In the genomic region with DNA sequence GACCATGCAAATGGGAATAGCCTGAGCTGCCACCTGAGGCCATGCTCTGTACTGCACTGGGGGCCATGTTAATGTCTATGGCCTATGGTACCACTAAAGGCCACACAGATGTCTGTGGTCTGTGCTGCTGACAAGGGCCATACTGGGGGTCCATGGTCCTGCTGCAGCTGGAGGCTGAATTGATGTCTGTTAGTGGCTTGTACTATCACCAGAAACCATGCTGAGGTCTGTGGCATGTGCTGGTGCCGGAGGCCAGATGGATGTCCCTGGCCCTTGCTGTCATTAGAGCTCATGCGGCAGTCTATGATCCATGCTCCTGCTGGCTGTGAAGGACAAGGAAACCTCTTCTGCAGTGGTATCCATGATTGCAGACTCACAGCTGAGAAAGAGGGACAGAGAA, we compare ENCODE assay signal across 34 mouse cellular contexts. TPM values are rescaled to one million over a fixed set of nuclear protein-coding genes. Genes with fewer than 3 reads are reported as not detected.
DNase-seq lines count a peak whose midpoint lies in the region; ATAC-seq lines count a peak whose summit lies in the region.
"Had no signal": no experiment of that assay in that cellular context is flagged by ENCODE, and none has a peak within 500 bp of the region (broad histone marks: within the 10 kb centered on the region; RNA-seq: fewer than 3 reads in every experiment).

No protein-coding gene starts in this region.

- no peaks in the 10 kb centered on the region for H3K36me3 ChIP-seq in hindbrain, embryonic 11.5 days (ENCODE audit: control insufficient read depth, insufficient read depth, low read length)
- no peaks in the 10 kb centered on the region for H3K36me3 ChIP-seq in hindbrain, embryonic 16.5 days (ENCODE audit: control insufficient read depth, insufficient read depth, low read length)
- H3K36me3 ChIP-seq: embryonic facial prominence, embryonic 12.5 days; heart, embryonic 12.5 days; limb, embryonic 12.5 days; liver, embryonic 15.5 days; midbrain, embryonic 13.5 days had no signal

- no peak overlapping the region for H3K4me3 ChIP-seq in hindbrain, embryonic 11.5 days (ENCODE audit: low read depth, low read length)
- no peak overlapping the region for H3K4me3 ChIP-seq in hindbrain, embryonic 16.5 days (ENCODE audit: low read length)
- H3K4me3 ChIP-seq: embryonic facial prominence, embryonic 12.5 days; heart, embryonic 12.5 days; limb, embryonic 12.5 days; liver, embryonic 15.5 days; midbrain, embryonic 13.5 days had no signal

- ATAC-seq in hindbrain, embryonic 11.5 days (ENCODE audit: low FRiP score), result no peak
- ATAC-seq in hindbrain, embryonic 16.5 days, result no peak
- ATAC-seq: activated CD4-positive, CD25-positive, alpha-beta regulatory T cell, adult 4 months; forebrain, embryonic 14.5 days; intestine, postnatal 0 days; midbrain, embryonic 13.5 days had no signal

- no peak overlapping the region for H3K27ac ChIP-seq in hindbrain, embryonic 11.5 days (ENCODE audit: low read depth, low read length)
- H3K27ac ChIP-seq in hindbrain, embryonic 16.5 days (ENCODE audit: low read depth, low read length), result no peak overlapping the region
- H3K27ac ChIP-seq: embryonic facial prominence, embryonic 12.5 days; limb, embryonic 12.5 days; liver, embryonic 15.5 days; midbrain, embryonic 13.5 days had no signal

- no peaks in the 10 kb centered on the region for H3K9me3 ChIP-seq in hindbrain, embryonic 11.5 days (ENCODE audit: control insufficient read depth, low read length)
- no peaks in the 10 kb centered on the region for H3K9me3 ChIP-seq in hindbrain, embryonic 16.5 days (ENCODE audit: control insufficient read depth, low read length)
- H3K9me3 ChIP-seq: embryonic facial prominence, embryonic 12.5 days; heart, embryonic 12.5 days; limb, embryonic 12.5 days; liver, embryonic 15.5 days; midbrain, embryonic 13.5 days had no signal

- H3K27me3 ChIP-seq in hindbrain, embryonic 11.5 days (ENCODE audit: control insufficient read depth, insufficient read depth, low read length), result no peaks in the 10 kb centered on the region
- no peaks in the 10 kb centered on the region for H3K27me3 ChIP-seq in hindbrain, embryonic 16.5 days (replicated peaks; ENCODE audit: control insufficient read depth, insufficient read depth, low read length)
- H3K27me3 ChIP-seq: embryonic facial prominence, embryonic 12.5 days; liver, embryonic 15.5 days; midbrain, embryonic 13.5 days had no signal

- H3K9ac ChIP-seq in hindbrain, embryonic 11.5 days (ENCODE audit: low read depth, low read length), result no peak overlapping the region
- no peak overlapping the region for H3K9ac ChIP-seq in hindbrain, embryonic 16.5 days (ENCODE audit: low read depth, low read length)
- H3K9ac ChIP-seq: embryonic facial prominence, embryonic 12.5 days; heart, embryonic 12.5 days; limb, embryonic 12.5 days; liver, embryonic 15.5 days; lung, embryonic 14.5 days; midbrain, embryonic 13.5 days had no signal

- H3K4me1 ChIP-seq in hindbrain, embryonic 11.5 days (replicated peaks; ENCODE audit: control insufficient read depth, insufficient read depth, low read length), result no peaks in the 10 kb centered on the region
- H3K4me1 ChIP-seq in hindbrain, embryonic 16.5 days (ENCODE audit: control insufficient read depth, insufficient read depth, low read depth, low read length), result peaks cover 5% of the 10 kb centered on the region
- H3K4me1 ChIP-seq: embryonic facial prominence, embryonic 12.5 days; limb, embryonic 12.5 days; liver, embryonic 15.5 days had no signal

- peak; percentile 65 for DNase-seq in cerebellum, adult 11-12 months
- no peak for DNase-seq in cerebellum, adult 11 months
- DNase-seq in hindbrain, embryonic 11.5 days (ENCODE audit: low spot score), result peak; percentile 29
- peak; percentile 22 for DNase-seq in retina, embryonic 14.5 days (ENCODE audit: low spot score)
- DNase-seq in retina, postnatal 1 day, result no peak
- DNase-seq in gastrocnemius, postnatal 4 days (ENCODE audit: low spot score in 2 of 2), result no peak
- DNase-seq: adrenal gland, adult 2 months; adrenal gland, postnatal 36 days; gastrocnemius, postnatal 25 days; heart, adult 18-20 months; heart, postnatal 4 days; kidney, adult 9 months; kidney, postnatal 10 days; lung, embryonic 14.5 days; lung, postnatal 14 days; spleen, adult 18-20 months; thymus, postnatal 14 days had no signal

- 86% methylated on average over 2 of the region's 2 CpGs for WGBS in hindbrain, embryonic 11.5 days
- WGBS in hindbrain, embryonic 16.5 days, result 59% methylated on average over 2 of the region's 2 CpGs

- no peak overlapping the region for H3K4me2 ChIP-seq in hindbrain, embryonic 11.5 days (replicated peaks; ENCODE audit: low read depth, low read length)
- H3K4me2 ChIP-seq in hindbrain, embryonic 16.5 days (ENCODE audit: low read length), result no peak overlapping the region
- H3K4me2 ChIP-seq: embryonic facial prominence, embryonic 12.5 days; heart, embryonic 12.5 days; limb, embryonic 12.5 days; liver, embryonic 15.5 days; lung, embryonic 14.5 days; midbrain, embryonic 13.5 days had no signal

RNA-seq across cellular contexts. Expression of a gene that starts 42.8 kb away (rescaled TPM):
- polyA plus RNA-seq in hindbrain, embryonic 11.5 days (2014; fragmentation: Nextera tagmentation; extraction: Ambion mirVana), result 3.0 and 3.7 TPM in 2 replicates
- polyA plus RNA-seq in hindbrain, embryonic 16.5 days (2015; fragmentation: Nextera tagmentation; extraction: Ambion mirVana), result 0.36 and 0.69 TPM in 2 replicates
- not detected for total RNA-seq in gastrocnemius, postnatal 4 days (2021)
- total RNA-seq: adrenal gland, adult 2 months; adrenal gland, postnatal 36 days; CH12.LX; gastrocnemius, adult 18-20 months; gastrocnemius, postnatal 25 days; heart, adult 18-20 months; heart, postnatal 4 days; liver, adult 2 months; monocyte, adult 5-6 weeks had no signal
- polyA plus RNA-seq: activated CD4-positive, CD25-positive, alpha-beta regulatory T cell, adult 4 months; adrenal gland, adult 2 months; heart, embryonic 12.5 days; heart, postnatal 0 days; intestine, postnatal 0 days; large intestine, adult 2 months; limb, embryonic 12.5 days; liver, adult 2 months; liver, embryonic 15.5 days; lung, embryonic 14.5 days; stomach, embryonic 16.5 days; urinary bladder, adult 2 months had no signal

Comparison
In these comparisons a context has a peak if more than half of its experiments do, and no peak if none do; other contexts are left out.
1. DNase-seq: peak in cerebellum, adult 11-12 months (single experiment), hindbrain, embryonic 11.5 days (single experiment) and retina, embryonic 14.5 days (single experiment); none in cerebellum, adult 11 months (single experiment), retina, postnatal 1 day (single experiment) and gastrocnemius, postnatal 4 days (0 of 2).